Comparison of ENCODE assay signal across 18 mouse cellular contexts in genomic region chr15:84724199-84724598, GRCm38 (mm10). TPM values are rescaled to one million over a fixed set of nuclear protein-coding genes. Genes with fewer than 3 reads are reported as not detected.
DNase-seq lines count a peak whose midpoint lies in the region; ATAC-seq and TF ChIP-seq lines count a peak whose summit lies in the region.
"Had no signal": no experiment of that assay in that cellular context is flagged by ENCODE, and none has a peak within 500 bp of the region (broad histone marks: within the 10 kb centered on the region; RNA-seq: fewer than 3 reads in every experiment).

No protein-coding gene starts in this region.

- H3K27me3 ChIP-seq in kidney, adult 2 months (replicated peaks; ENCODE audit: control insufficient read depth, insufficient read depth, low read length): no peaks in the 10 kb centered on the region
- 0 out of 2 replicates have a peak, but pooled peaks cover 2% of the 10 kb centered on the region for H3K27me3 ChIP-seq in lung, embryonic 14.5 days (ENCODE audit: insufficient read depth, low read length)
- no peaks in the 10 kb centered on the region for H3K27me3 ChIP-seq in stomach, embryonic 14.5 days (ENCODE audit: control insufficient read depth, insufficient read depth, low read length)

- H3K4me3 ChIP-seq in kidney, adult 2 months (ENCODE audit: insufficient read depth, low read depth, low read length): no peak overlapping the region
- H3K4me3 ChIP-seq in lung, embryonic 14.5 days (ENCODE audit: low read depth, low read length): no peak overlapping the region
- no peak overlapping the region for H3K4me3 ChIP-seq in stomach, embryonic 14.5 days (ENCODE audit: low read depth, low read length)
- H3K4me3 ChIP-seq: forebrain, embryonic 15.5 days; heart, embryonic 13.5 days; hindbrain, embryonic 10.5 days; liver, embryonic 15.5 days; midbrain, embryonic 12.5 days had no signal

- DNase-seq in kidney, adult 18-20 months: peak; percentile 35
- DNase-seq in kidney, postnatal 36 days: no peak
- peak; percentile 57 for DNase-seq in kidney, adult 2 months
- DNase-seq in lung, embryonic 14.5 days: peak; percentile 76
- DNase-seq in cerebellum, adult 18-20 months: no peak
- no peak for DNase-seq in cerebellum, postnatal 36 days
- no peak for DNase-seq in heart, adult 8-10 months (ENCODE audit: low spot score)
- DNase-seq: adrenal gland, postnatal 10 days; gastrocnemius, postnatal 10 days; left cerebral cortex, postnatal 4 days; right cerebral cortex, postnatal 14 days; thymus, postnatal 36 days had no signal

- TF ChIP-seq CTCF in kidney, adult 2 months (conservative IDR thresholded peaks at IDR 0.05; ENCODE audit: insufficient read depth, insufficient read length, low read depth, low read length): no peak
- no peak for TF ChIP-seq CTCF in lung, embryonic 14.5 days (IDR thresholded peaks at IDR 0.05; ENCODE audit: low read depth)

- no peak overlapping the region for H3K9ac ChIP-seq in lung, embryonic 14.5 days
- no peak overlapping the region for H3K9ac ChIP-seq in stomach, embryonic 14.5 days (replicated peaks; ENCODE audit: low read depth, low read length)
- H3K9ac ChIP-seq: forebrain, embryonic 15.5 days; heart, embryonic 13.5 days; liver, embryonic 15.5 days; midbrain, embryonic 12.5 days had no signal

- peak overlapping the region; percentile 53; the same call in 1 of the 2 replicates for H3K27ac ChIP-seq in kidney, adult 2 months (ENCODE audit: insufficient read depth, low read depth, low read length)
- peak overlapping the region; percentile 9; the same call in 1 of the 2 replicates for H3K27ac ChIP-seq in lung, embryonic 14.5 days (ENCODE audit: low read depth)
- H3K27ac ChIP-seq in stomach, embryonic 14.5 days (ENCODE audit: low read length): peak overlapping the region; percentile 23; the same call in 1 of the 2 replicates
- H3K27ac ChIP-seq: forebrain, embryonic 15.5 days; heart, embryonic 13.5 days; hindbrain, embryonic 10.5 days; liver, embryonic 15.5 days; midbrain, embryonic 12.5 days had no signal

- no peak overlapping the region for H3K4me2 ChIP-seq in lung, embryonic 14.5 days
- H3K4me2 ChIP-seq in stomach, embryonic 14.5 days (replicated peaks; ENCODE audit: low read depth, low read length): no peak overlapping the region
- H3K4me2 ChIP-seq: forebrain, embryonic 15.5 days; heart, embryonic 13.5 days; liver, embryonic 15.5 days; midbrain, embryonic 12.5 days had no signal

- no peak for TF ChIP-seq POLR2A in kidney, adult 2 months (IDR thresholded peaks at IDR 0.05; ENCODE audit: low read depth, low read length)

- ATAC-seq in lung, embryonic 14.5 days (ENCODE audit: insufficient read depth): 0 out of 2 replicates have a peak, but pooled peaks have one; percentile 16
- peak; percentile 53; the same call in 1 of the 2 replicates for ATAC-seq in stomach, embryonic 14.5 days (ENCODE audit: insufficient number of reproducible peaks, insufficient read depth, low FRiP score, low read depth)
- ATAC-seq: forebrain, embryonic 15.5 days had no signal

- no peaks in the 10 kb centered on the region for H3K4me1 ChIP-seq in kidney, adult 2 months (ENCODE audit: control insufficient read depth, insufficient read depth, low read length)
- peaks cover 6% of the 10 kb centered on the region for H3K4me1 ChIP-seq in lung, embryonic 14.5 days (ENCODE audit: insufficient read depth)
- H3K4me1 ChIP-seq in stomach, embryonic 14.5 days (ENCODE audit: control insufficient read depth, insufficient read depth, low read length): peaks cover 20% of the 10 kb centered on the region
- H3K4me1 ChIP-seq: liver, embryonic 15.5 days had no signal

- H3K36me3 ChIP-seq in kidney, adult 2 months (ENCODE audit: control insufficient read depth, insufficient read depth, low read length): no peaks in the 10 kb centered on the region
- H3K36me3 ChIP-seq in lung, embryonic 14.5 days (ENCODE audit: insufficient read depth): no peaks in the 10 kb centered on the region
- H3K36me3 ChIP-seq in stomach, embryonic 14.5 days (ENCODE audit: control insufficient read depth, insufficient read depth, low read length): no peaks in the 10 kb centered on the region
- H3K36me3 ChIP-seq: forebrain, embryonic 15.5 days; heart, embryonic 13.5 days; hindbrain, embryonic 10.5 days; liver, embryonic 15.5 days; midbrain, embryonic 12.5 days had no signal

- WGBS in kidney, adult 2 months: 51% methylated on average over 4 of the region's 4 CpGs
- 49% methylated on average over 4 of the region's 4 CpGs for WGBS in lung, embryonic 14.5 days
- WGBS in stomach, embryonic 14.5 days: 54% methylated on average over 4 of the region's 4 CpGs

- H3K9me3 ChIP-seq in lung, embryonic 14.5 days (ENCODE audit: low read depth, low read length): no peaks in the 10 kb centered on the region
- no peaks in the 10 kb centered on the region for H3K9me3 ChIP-seq in stomach, embryonic 14.5 days (ENCODE audit: control insufficient read depth, low read depth, low read length)
- H3K9me3 ChIP-seq: forebrain, embryonic 15.5 days; heart, embryonic 13.5 days; hindbrain, embryonic 10.5 days; liver, embryonic 15.5 days; midbrain, embryonic 12.5 days had no signal

RNA-seq across cellular contexts. Expression of gene Arhgap8, which starts 4.3 kb away (rescaled TPM):
- polyA plus RNA-seq in kidney, adult 2 months (2012; rRNA removed): 4.7 and 5.3 TPM in 2 replicates
- 17.4 and 18.1 TPM in 2 replicates for polyA plus RNA-seq in lung, embryonic 14.5 days (2014; fragmentation: Nextera tagmentation; extraction: Ambion mirVana)
- 12.3 and 14.2 TPM in 2 replicates for polyA plus RNA-seq in stomach, embryonic 14.5 days (2014; fragmentation: Nextera tagmentation; extraction: Ambion mirVana)
- total RNA-seq in heart, adult 8-10 months (2022): 1 to 10 TPM in 2 of 4 experiments, under 1 TPM in 2; 0.83 to 1.3 (median 1.0) TPM
- total RNA-seq: gastrocnemius, postnatal 10 days had no signal

RNA-seq across cellular contexts. Expression of gene Prr5, which starts 54.8 kb away (rescaled TPM):
- 63.6 and 68.4 TPM in 2 replicates for polyA plus RNA-seq in kidney, adult 2 months (2012; rRNA removed)
- 24.5 and 27.8 TPM in 2 replicates for polyA plus RNA-seq in lung, embryonic 14.5 days (2014; fragmentation: Nextera tagmentation; extraction: Ambion mirVana)
- 29.0 and 34.8 TPM in 2 replicates for polyA plus RNA-seq in stomach, embryonic 14.5 days (2014; fragmentation: Nextera tagmentation; extraction: Ambion mirVana)
- total RNA-seq in heart, adult 8-10 months (2022): 1 to 10 TPM; 2.5 to 4.3 (median 3.1) TPM

Comparison
In these comparisons a context has a peak if more than half of its experiments do, and no peak if none do; other contexts are left out.
1. DNase-seq: peak in kidney, adult 18-20 months (single experiment), kidney, adult 2 months (single experiment) and lung, embryonic 14.5 days (single experiment); none in kidney, postnatal 36 days (0 of 2), cerebellum, adult 18-20 months (0 of 2), cerebellum, postnatal 36 days (0 of 2) and heart, adult 8-10 months (single experiment).
2. Peak in every context shown above with its lines, with median percentiles within 50 percentile points of each other: H3K27ac ChIP-seq.